Mouse (Mus musculus) heart, embryonic 11.5 days (tissue): ENCODE measurements around the gene Tars2. TPM values are rescaled to one million over a fixed set of nuclear protein-coding genes. Genes with fewer than 3 reads are reported as not detected.

ENCODE experiments used
- ATAC-seq: fragments of 200-750 bp; cut with Nextera tagmentation; replicated peaks from 2 replicates; pipeline ENCODE4 v1.8.0; 2017; ENCODE audit warnings: moderate library complexity; ENCODE audit not compliant: insufficient number of reproducible peaks, low FRiP score, low TSS enrichment
- H3K27ac ChIP-seq: fragments of 300-500 bp; sonication (generic); 2 replicates; pipeline ENCODE4 v1.5.1; 2014; ENCODE audit warnings: mild to moderate bottlenecking, low read depth, low read length
- H3K27me3 ChIP-seq: fragments of 300-500 bp; sonication (generic); 2 replicates; pipeline ENCODE4 v1.6.1; 2014; ENCODE audit warnings: mild to moderate bottlenecking, low read length, mixed read lengths; ENCODE audit not compliant: control insufficient read depth, insufficient read depth
- H3K36me3 ChIP-seq: fragments of 300-500 bp; sonication (generic); 2 replicates; pipeline ENCODE4 v1.6.1; 2014; ENCODE audit warnings: mild to moderate bottlenecking, low read length, moderate library complexity, mixed read lengths; ENCODE audit not compliant: control insufficient read depth, insufficient read depth
- H3K4me1 ChIP-seq: fragments of 300-500 bp; sonication (generic); 2 replicates; pipeline ENCODE4 v1.6.1; 2014; ENCODE audit warnings: low read length; ENCODE audit not compliant: control insufficient read depth, insufficient read depth
- H3K4me2 ChIP-seq: fragments of 300-500 bp; sonication (generic); 2 replicates; pipeline ENCODE4 v1.6.1; 2014; ENCODE audit warnings: mild to moderate bottlenecking, moderate library complexity
- H3K4me3 ChIP-seq: fragments of 300-500 bp; sonication (generic); 2 replicates; pipeline ENCODE4 v1.5.1; 2014; ENCODE audit warnings: low read depth, low read length
- H3K9ac ChIP-seq: fragments of 300-500 bp; sonication (generic); 2 replicates; pipeline ENCODE4 v1.6.1; 2014; ENCODE audit warnings: mild to moderate bottlenecking, low read depth, low read length, moderate library complexity
- H3K9me3 ChIP-seq: fragments of 300-500 bp; sonication (generic); replicated peaks from 2 replicates; pipeline ENCODE4 v1.6.1; 2016; ENCODE audit warnings: low read length; ENCODE audit not compliant: control insufficient read depth
- WGBS: fragments of 180-500 bp; shearing (Covaris S2); extraction: QIAGEN DNeasy Blood & Tissue Kit; methylation state at CpG from one replicate; pipeline ENCODE4 v1.1.7; 2014; ENCODE audit not compliant: insufficient replicate concordance; 5-methylcytosine and 5-hydroxymethylcytosine counted together
- polyA plus RNA-seq: library from polyadenylated mRNA; unstranded; fragments of >200 nt; fragmentation: Nextera tagmentation; extraction: Ambion mirVana; gene quantifications from 2 replicates; pipeline ENCODE4 v1.2.1, GENCODE M21; 2014

Gene Tars2
- polyA plus RNA-seq, 1 experiment from 2014 or later = 42.2 TPM

DNA sequence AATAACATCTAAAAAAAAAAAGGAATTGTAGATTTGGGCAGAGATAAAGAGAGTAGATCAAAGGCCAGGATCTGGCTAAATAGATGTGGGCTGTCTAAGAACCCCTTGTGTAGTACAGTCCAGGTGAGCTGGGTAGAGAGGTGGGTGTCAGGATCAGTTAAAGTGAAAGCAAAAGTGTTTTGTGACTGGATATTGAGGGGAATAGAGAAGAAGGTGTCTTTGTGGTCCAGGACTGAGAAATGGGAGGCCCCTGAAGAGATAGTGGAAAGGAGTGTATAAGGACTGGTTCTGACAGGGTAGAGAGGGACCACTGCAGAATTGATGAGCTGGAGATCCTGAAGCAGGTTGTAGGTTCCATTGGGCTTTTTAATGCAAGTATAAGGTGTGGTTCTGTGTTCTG, 50.0 kb downstream of the Tars2 start:
- H3K4me1 ChIP-seq = no peaks in the 10 kb centered on the region
- no peak for ATAC-seq
- no peak overlapping the region for H3K4me2 ChIP-seq
- H3K9ac ChIP-seq = no peak overlapping the region
- no peaks in the 10 kb centered on the region for H3K36me3 ChIP-seq
- H3K4me3 ChIP-seq = no peak overlapping the region
- no peak overlapping the region for H3K27ac ChIP-seq
- no peaks in the 10 kb centered on the region; the same call in 1 of the 2 replicates for H3K9me3 ChIP-seq
- H3K27me3 ChIP-seq = no peaks in the 10 kb centered on the region

DNA sequence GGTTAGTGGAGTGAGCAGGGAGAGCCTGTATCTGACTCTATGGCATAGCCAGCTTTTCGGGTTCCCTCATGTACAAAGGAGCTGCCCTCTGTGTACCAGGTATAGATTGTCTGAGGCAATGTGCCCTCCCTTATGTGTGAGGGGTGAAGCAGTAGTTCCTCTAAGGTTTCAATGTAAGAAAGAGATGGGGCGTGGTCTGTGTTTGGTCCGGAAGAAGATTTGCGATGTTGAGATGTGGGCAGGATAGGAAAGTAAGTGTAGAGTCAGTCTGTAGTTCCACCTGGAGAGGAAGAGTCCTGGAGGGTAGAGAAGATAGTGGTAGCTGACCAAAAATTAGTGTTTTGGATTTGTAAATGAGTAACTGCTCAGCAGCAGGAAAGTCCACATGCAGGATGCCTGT, 51.0 kb downstream of the Tars2 start:
- 89% methylated on average over 4 of the region's 4 CpGs for WGBS
- Histone ChIP-seq H3K27me3 (no peaks in the 10 kb centered on the region), H3K4me3 (no peak overlapping the region), H3K9me3 (no peaks in the 10 kb centered on the region; the same call in 1 of the 2 replicates), H3K36me3 (no peaks in the 10 kb centered on the region), H3K4me1 (no peaks in the 10 kb centered on the region), H3K9ac (no peak overlapping the region), H3K27ac (no peak overlapping the region), H3K4me2 (no peak overlapping the region)
- no peak for ATAC-seq

DNA sequence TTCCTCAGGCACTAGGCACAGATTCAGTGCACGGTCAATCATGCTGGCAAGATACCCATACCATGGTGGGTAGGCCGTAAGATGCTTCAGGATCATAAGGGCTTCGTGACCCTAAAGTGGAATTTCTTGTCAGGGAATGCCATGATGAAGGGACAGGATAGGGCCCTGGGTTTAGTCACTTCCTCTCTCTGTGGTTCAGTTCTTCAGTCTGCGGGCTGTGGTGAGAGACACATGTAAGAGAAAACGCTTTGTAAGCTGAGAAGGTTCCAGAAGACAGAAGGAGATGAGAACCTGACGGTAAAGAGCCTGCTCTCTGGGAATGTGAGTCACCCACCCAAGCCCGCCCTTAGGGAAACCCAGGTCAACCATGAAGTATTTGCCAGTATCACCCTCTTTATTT, 52.5 kb downstream of the Tars2 start:
- H3K4me1 ChIP-seq = no peaks in the 10 kb centered on the region
- H3K4me2 ChIP-seq = no peak overlapping the region
- no peaks in the 10 kb centered on the region for H3K9me3 ChIP-seq
- H3K4me3 ChIP-seq = no peak overlapping the region
- ATAC-seq = no peak
- H3K9ac ChIP-seq = no peak overlapping the region
- WGBS = 82% methylated on average over 7 of the region's 7 CpGs
- H3K27ac ChIP-seq = no peak overlapping the region
- H3K27me3 ChIP-seq = no peaks in the 10 kb centered on the region
- no peaks in the 10 kb centered on the region for H3K36me3 ChIP-seq

DNA sequence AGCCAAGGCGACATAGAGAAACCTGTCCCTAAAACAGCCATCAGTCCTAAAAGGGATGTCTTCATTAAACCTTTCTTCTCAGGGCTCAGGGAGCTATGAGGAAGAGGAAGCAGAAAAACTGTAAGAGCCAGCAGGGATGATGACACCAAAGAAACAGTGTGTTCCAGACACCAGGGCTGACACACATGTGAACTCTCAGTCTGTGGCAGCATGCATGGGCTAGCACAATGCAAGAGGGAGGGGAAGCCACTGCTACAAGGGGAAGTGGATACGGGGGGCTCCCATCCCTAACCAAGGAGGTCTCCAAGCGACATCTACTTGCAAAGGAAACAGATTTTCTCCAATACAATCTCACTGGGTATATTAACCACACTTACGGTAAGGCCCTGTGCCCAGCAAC, 53.7 kb downstream of the Tars2 start:
- H3K4me2 ChIP-seq = no peak overlapping the region
- no peaks in the 10 kb centered on the region for H3K36me3 ChIP-seq
- peaks cover 7% of the 10 kb centered on the region; the same call in 1 of the 2 replicates for H3K4me1 ChIP-seq
- no peak overlapping the region for H3K4me3 ChIP-seq
- no peak for ATAC-seq
- H3K27me3 ChIP-seq = no peaks in the 10 kb centered on the region
- no peaks in the 10 kb centered on the region for H3K9me3 ChIP-seq
- no peak overlapping the region for H3K27ac ChIP-seq
- H3K9ac ChIP-seq = no peak overlapping the region
- 86% methylated on average over 4 of the region's 4 CpGs for WGBS

DNA sequence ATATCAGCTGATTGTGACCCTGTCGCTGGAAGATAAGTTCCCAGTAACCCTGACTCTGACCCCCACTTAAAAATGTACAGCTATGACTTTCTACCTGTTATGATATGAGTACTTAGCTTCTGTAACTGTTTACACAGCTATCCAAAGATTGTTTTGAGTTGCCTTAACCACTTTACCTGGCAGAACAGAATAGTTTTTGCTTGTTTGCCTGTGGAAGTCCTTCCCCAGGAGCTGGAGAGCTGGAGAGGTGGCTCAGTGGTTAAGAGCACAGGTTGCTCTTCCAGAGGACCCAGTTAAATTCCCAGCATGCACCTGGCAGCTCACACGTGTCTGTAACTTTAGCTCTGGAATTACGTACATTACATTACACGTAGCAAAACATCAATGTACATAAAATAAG, 55.4 kb downstream of the Tars2 start:
- Histone ChIP-seq H3K27ac (no peak overlapping the region), H3K9me3 (no peaks in the 10 kb centered on the region), H3K27me3 (no peaks in the 10 kb centered on the region), H3K4me2 (no peak overlapping the region), H3K4me1 (peaks cover 17% of the 10 kb centered on the region), H3K9ac (no peak overlapping the region), H3K4me3 (no peak overlapping the region), H3K36me3 (no peaks in the 10 kb centered on the region)
- 83% methylated on average over 4 of the region's 4 CpGs for WGBS
- no peak for ATAC-seq

DNA sequence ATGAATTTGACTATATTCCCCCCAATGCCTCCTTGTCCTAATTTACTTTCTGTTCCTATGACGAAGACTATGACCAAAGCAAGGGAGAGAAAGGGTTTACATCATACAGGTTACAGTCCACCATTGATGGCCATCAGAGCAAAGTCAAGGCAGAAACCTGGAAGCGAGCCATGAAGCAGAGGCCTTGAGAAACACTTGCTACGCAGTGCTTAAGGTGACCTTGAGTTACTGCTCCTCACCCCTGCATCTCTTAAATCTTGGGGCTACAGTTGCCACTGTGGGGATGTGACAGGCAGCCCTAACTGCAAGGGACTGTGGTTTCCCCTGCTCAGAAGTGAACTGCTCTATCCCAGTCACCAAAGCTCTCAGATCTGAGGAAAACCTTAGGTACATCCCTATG, 56.7 kb downstream of the Tars2 start:
- Histone ChIP-seq H3K9ac (no peak overlapping the region), H3K4me2 (no peak overlapping the region), H3K36me3 (no peaks in the 10 kb centered on the region), H3K9me3 (no peaks in the 10 kb centered on the region), H3K4me3 (no peak overlapping the region), H3K4me1 (peaks cover 17% of the 10 kb centered on the region), H3K27me3 (no peaks in the 10 kb centered on the region), H3K27ac (no peak overlapping the region)
- ATAC-seq = no peak
- WGBS = 90% methylated on average over 3 of the region's 3 CpGs

DNA sequence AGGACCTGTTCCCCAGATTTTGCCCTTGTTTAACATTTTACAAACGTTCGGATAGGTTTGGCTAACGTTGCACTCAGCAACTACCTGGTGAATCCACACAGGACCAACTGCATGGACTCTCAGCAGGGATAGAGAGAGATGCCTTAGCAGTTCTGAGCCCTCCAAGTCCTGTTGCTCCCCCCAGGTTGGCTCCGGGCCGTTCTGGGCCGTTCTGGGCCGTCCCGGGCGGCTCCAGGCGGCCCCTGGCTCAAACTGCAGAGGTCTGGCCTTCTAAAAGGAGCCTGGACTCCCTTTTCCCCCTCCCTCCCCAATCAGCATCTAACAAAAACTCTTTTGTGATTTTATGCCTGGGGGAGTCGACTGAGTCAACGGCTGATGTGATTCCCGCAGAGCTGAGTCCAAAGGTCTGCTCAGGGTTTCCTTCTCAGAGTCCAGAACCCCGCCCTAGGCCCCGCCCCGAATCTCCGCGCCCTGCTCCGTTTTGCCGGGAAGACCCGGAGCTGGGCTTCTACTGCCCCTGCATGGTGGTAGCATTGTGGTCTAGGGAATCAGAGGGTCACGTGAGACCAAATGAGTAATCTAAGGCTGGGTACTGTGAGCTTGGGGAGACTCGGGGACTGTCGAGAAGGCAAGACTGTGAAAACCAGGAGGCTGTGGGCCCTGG, 58.0 kb downstream of the Tars2 start:
- WGBS = 9% methylated on average over 24 of the region's 24 CpGs
- Histone ChIP-seq H3K9me3 (no peaks in the 10 kb centered on the region), H3K4me3 (peak overlapping the region; percentile 21), H3K4me2 (peak overlapping the region; percentile 67), H3K27ac (peak overlapping the region; percentile 74), H3K36me3 (no peaks in the 10 kb centered on the region), H3K4me1 (peaks cover 17% of the 10 kb centered on the region), H3K27me3 (no peaks in the 10 kb centered on the region), H3K9ac (peak overlapping the region; percentile 69; the same call in 1 of the 2 replicates)
- ATAC-seq = peak; percentile 78

DNA sequence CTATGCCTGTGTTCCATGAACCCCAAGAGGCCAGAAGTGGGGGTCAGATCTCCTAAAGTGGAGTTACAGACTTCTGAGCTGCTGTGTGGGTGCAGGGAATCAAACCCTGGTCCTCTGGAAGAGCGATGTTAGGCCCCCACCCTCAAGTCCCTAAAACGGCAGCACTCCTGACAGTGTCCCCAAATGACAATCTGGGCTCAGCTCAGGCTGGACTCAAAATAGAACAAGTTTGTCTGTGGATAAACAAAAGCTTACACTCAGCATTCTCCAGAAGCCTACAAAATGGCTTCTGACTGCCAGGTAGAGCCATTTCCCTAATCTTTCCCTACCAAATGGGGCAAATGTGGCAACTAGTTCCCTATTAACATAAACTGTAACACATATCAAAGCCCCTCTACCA, 58.9 kb downstream of the Tars2 start:
- Histone ChIP-seq H3K27ac (no peak overlapping the region; the same call in 1 of the 2 replicates), H3K27me3 (no peaks in the 10 kb centered on the region), H3K9me3 (no peaks in the 10 kb centered on the region), H3K4me3 (no peak overlapping the region), H3K4me2 (no peak overlapping the region), H3K4me1 (peaks cover 24% of the 10 kb centered on the region), H3K36me3 (no peaks in the 10 kb centered on the region), H3K9ac (no peak overlapping the region)
- WGBS = 52% methylated on average over 2 of the region's 2 CpGs
- ATAC-seq = no peak

DNA sequence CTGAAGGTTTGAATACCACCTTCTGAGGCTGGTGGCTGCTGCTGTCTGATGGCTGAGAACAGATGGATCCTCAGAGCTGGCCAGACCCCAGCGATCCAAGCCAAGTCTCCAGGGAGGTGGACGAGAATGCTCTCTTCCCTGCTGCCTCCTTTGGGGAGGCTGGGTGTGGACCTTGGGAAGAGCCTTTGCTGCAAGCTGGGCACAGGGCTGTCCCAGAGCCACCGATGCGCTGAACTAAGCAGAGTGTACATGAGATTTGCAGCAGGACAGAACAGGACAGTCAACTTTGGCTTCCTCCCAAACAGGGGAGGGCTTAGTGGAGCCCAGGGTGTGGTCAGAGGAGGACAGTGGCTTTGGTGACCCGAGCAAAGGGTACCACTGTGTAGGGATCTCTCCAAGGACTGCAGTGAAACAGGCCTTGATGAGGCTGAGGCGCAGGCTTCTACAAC, 59.7 kb downstream of the Tars2 start:
- Histone ChIP-seq H3K36me3 (no peaks in the 10 kb centered on the region), H3K4me1 (peaks cover 33% of the 10 kb centered on the region), H3K9ac (peak overlapping the region; percentile 39; the same call in 1 of the 2 replicates), H3K9me3 (no peaks in the 10 kb centered on the region), H3K27me3 (no peaks in the 10 kb centered on the region), H3K4me3 (no peak overlapping the region), H3K27ac (no peak overlapping the region), H3K4me2 (no peak overlapping the region)
- no peak for ATAC-seq
- 61% methylated on average over 6 of the region's 6 CpGs for WGBS
